Mouse (Mus musculus) olfactory bulb, adult 2 months (tissue): Measurements from ENCODE around the gene Nampt. TPM values are rescaled to one million over a fixed set of nuclear protein-coding genes. Genes with fewer than 3 reads are reported as not detected.

Experiments used
- H3K27ac ChIP-seq: fragments of 200-500 bp; 2 replicates; pipeline ENCODE4 v1.5.1; 2012; ENCODE audit warnings: low read depth, low read length; ENCODE audit not compliant: insufficient read depth
- H3K4me1 ChIP-seq: fragments of 200-500 bp; 2 replicates; pipeline ENCODE4 v1.6.1; 2012; ENCODE audit warnings: low read length; ENCODE audit not compliant: control insufficient read depth, insufficient read depth
- H3K4me3 ChIP-seq: fragments of 200-500 bp; 2 replicates; pipeline ENCODE4 v1.5.1; 2012; ENCODE audit warnings: mild to moderate bottlenecking, low read depth, low read length, moderate library complexity; ENCODE audit not compliant: insufficient read depth
- CTCF ChIP-seq: fragments of 200-500 bp; IDR thresholded peaks from 2 replicates; pipeline ENCODE4 v1.5.1; 2012; ENCODE audit warnings: low read depth, mild to moderate bottlenecking, low read length, moderate library complexity; ENCODE audit not compliant: insufficient read depth
- POLR2A ChIP-seq: fragments of 200-500 bp; IDR thresholded peaks from 2 replicates; pipeline ENCODE4 v1.6.1; 2012; ENCODE audit warnings: mild to moderate bottlenecking, low read depth, low read length, moderate library complexity; ENCODE audit not compliant: insufficient read depth
- WGBS: fragments of 180-500 bp; shearing (Covaris S2); methylation state at CpG from one replicate; pipeline ENCODE4 v1.1.7; 2018; 5-methylcytosine and 5-hydroxymethylcytosine counted together
- polyA plus RNA-seq: library from polyadenylated mRNA; stranded (reverse); fragments of >200 nt; gene quantifications from 2 replicates; pipeline ENCODE4 v1.2.4, GENCODE M21; 2012; ENCODE audit warnings: low replicate concordance; ENCODE audit not compliant: missing spikeins, insufficient read depth, insufficient read length

The Nampt gene
- polyA plus RNA-seq, 1 experiment: not detected

GRCm38 (mm10) chr12:32835235-32835634, 15.9 kb downstream of the Nampt start:
- TF ChIP-seq POLR2A (no peak), CTCF (no peak)
- Histone ChIP-seq H3K27ac (no peak overlapping the region), H3K4me1 (no peaks in the 10 kb centered on the region; the same call in 1 of the 2 replicates), H3K4me3 (no peak overlapping the region)
- 41% methylated on average over 4 of the region's 4 CpGs for WGBS

DNA sequence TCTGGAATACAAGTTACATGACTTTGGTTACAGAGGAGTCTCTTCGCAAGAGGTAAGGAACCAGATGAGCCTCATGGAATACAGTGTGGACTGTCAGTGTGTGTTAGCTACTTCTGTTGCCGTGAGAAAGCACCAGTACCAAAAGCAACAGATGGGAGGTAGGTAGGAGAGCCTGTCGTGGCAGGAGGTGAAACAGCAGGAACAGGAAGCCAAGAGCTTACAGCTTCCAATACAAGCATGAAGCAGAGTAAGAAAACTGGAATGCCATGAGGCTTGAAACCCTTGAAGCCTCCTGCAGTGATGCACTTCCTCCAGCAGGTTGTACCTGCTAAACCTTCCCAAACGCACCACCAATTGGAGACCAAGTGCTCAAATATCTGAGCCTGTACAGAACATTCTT, 19.1 kb downstream of the Nampt start:
- TF ChIP-seq CTCF (no peak), POLR2A (no peak)
- 84% methylated on average over 4 of the region's 4 CpGs for WGBS
- H3K4me3 ChIP-seq: no peak overlapping the region
- no peak overlapping the region for H3K27ac ChIP-seq
- no peaks in the 10 kb centered on the region; the same call in 1 of the 2 replicates for H3K4me1 ChIP-seq

DNA sequence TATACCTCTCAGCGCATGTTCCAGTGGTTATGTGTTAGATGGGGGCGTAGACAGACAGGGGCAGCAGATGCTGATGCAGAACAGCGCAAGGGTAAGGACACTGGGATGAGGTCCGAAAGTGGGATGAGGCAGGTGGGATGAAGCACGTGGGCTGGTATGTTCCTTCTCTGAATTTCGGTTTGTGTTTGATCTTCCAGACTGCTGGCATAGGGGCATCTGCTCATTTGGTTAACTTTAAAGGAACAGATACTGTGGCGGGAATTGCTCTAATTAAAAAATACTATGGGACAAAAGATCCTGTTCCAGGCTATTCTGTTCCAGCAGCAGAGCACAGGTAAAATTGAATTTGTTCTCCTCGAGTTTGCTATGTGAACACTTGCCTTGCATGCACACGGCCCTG, 19.6 kb downstream of the Nampt start:
- 95% methylated on average over 9 of the region's 9 CpGs for WGBS

GRCm38 (mm10) chr12:32841442-32841900, 22.1 kb downstream of the Nampt start:
- no peak overlapping the region for H3K4me3 ChIP-seq
- H3K4me1 ChIP-seq: no peaks in the 10 kb centered on the region
- TF ChIP-seq CTCF (no peak), POLR2A (no peak)
- H3K27ac ChIP-seq: no peak overlapping the region
- 50% methylated on average over 7 of the region's 7 CpGs for WGBS

More for the DNA sequence above, 19.6 kb downstream of the Nampt start:
- Histone ChIP-seq H3K27ac (no peak overlapping the region), H3K4me3 (no peak overlapping the region), H3K4me1 (no peaks in the 10 kb centered on the region; the same call in 1 of the 2 replicates)
- no peak for TF ChIP-seq POLR2A
- no peak for TF ChIP-seq CTCF

DNA sequence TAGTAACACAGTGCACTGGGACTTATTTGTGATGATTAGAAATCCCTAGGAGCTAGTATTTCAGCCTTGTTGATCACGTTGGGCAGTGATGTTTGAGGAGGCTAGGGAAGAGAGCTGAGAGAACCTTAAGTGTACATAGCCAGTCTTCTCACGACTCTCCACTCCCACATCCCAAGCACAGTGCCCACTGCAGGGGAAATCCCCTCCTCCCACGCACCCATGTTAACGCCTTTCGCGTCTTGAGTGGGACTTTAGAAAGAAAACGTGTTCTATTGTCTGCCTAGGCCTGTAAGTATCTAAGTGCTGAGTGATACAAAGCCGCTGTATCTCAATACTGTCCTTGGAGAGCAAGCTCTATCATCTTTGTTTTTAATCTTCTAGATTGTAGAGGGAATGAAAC, 27.0 kb downstream of the Nampt start:
- no peaks in the 10 kb centered on the region for H3K4me1 ChIP-seq
- no peak for TF ChIP-seq POLR2A
- no peak for TF ChIP-seq CTCF
- H3K4me3 ChIP-seq: no peak overlapping the region
- WGBS: 84% methylated on average over 8 of the region's 8 CpGs
- no peak overlapping the region for H3K27ac ChIP-seq

- TF ChIP-seq POLR2A: no peak
- TF ChIP-seq CTCF: no peak
- no peak overlapping the region for H3K27ac ChIP-seq
- no peaks in the 10 kb centered on the region for H3K4me1 ChIP-seq
- H3K4me3 ChIP-seq: no peak overlapping the region
- WGBS: 93% methylated on average over 5 of the region's 5 CpGs
These were observed 34.4 kb downstream of the Nampt start for GRCm38 (mm10) chr12:32853757-32854156.

GRCm38 (mm10) chr12:32854866-32855265, 35.5 kb downstream of the Nampt start:
- no peak for TF ChIP-seq CTCF
- TF ChIP-seq POLR2A: no peak
- WGBS: 85% methylated on average over 6 of the region's 6 CpGs
- Histone ChIP-seq H3K4me3 (no peak overlapping the region), H3K27ac (no peak overlapping the region), H3K4me1 (no peaks in the 10 kb centered on the region)

GRCm38 (mm10) chr12:32855398-32855797, 36.1 kb downstream of the Nampt start:
- H3K4me3 ChIP-seq: no peak overlapping the region
- no peaks in the 10 kb centered on the region for H3K4me1 ChIP-seq
- WGBS: 92% methylated on average over 4 of the region's 4 CpGs
- no peak overlapping the region for H3K27ac ChIP-seq
- no peak for TF ChIP-seq CTCF

DNA sequence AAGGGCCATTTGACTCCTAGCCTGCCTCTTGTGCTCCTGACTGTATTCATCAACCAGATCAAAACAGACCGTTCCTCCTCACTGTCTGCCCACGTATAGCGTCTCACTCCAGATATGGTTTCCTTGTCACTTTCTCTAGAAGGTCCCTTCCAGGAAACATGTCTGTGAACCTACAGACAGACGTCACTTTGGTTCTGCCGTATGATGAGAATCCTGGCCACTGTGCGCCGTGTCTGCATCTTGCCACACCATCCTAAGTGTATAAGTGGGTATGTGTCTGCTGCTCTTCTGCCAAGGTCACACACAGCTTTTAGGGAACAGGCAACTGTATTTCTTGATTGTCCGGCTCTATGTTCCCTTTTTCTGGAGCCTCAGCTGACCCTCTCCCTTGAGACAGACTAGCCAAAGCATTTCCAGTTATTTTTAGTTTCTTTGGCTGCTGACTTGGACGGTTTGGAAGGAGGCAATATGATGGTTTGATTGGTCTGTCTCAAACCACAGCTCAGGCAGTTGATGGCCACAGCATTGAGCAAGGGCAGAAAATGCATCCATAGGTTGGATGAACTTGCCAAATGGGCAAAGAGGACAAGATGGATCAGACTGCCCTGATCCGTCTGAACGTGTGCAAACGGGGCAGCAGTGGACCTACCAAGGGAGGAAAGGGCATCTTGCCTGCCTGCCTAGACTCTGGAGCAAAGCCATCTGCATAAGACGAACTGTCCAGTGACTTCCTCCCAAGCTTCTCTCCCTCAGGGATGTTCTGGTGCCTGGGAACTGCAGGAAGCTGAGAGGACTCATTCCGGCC, 37.6 kb downstream of the Nampt start:
- H3K27ac ChIP-seq: no peak overlapping the region
- H3K4me1 ChIP-seq: no peaks in the 10 kb centered on the region
- no peak for TF ChIP-seq POLR2A
- TF ChIP-seq CTCF: no peak
- WGBS: 87% methylated on average over 14 of the region's 14 CpGs
- H3K4me3 ChIP-seq: no peak overlapping the region
